Mouse (Mus musculus) thymus, adult 2 months (tissue): ENCODE data around the gene Proca1.

Source experiments
- CTCF ChIP-seq: fragments of 200-500 bp; IDR thresholded peaks from 2 replicates; pipeline ENCODE4 v1.5.1; 2012; ENCODE audit warnings: mild to moderate bottlenecking, control low read depth, low read length, moderate library complexity, borderline replicate concordance; ENCODE audit not compliant: control insufficient read depth, poor library complexity, insufficient read depth; ENCODE audit errors: extremely low read depth
- POLR2A ChIP-seq: fragments of 200-500 bp; IDR thresholded peaks from 2 replicates; pipeline ENCODE4 v1.6.1; 2012; ENCODE audit warnings: mild to moderate bottlenecking, low read length, control low read depth, moderate library complexity; ENCODE audit not compliant: control insufficient read depth, poor library complexity, insufficient read depth; ENCODE audit errors: extremely low read depth

DNA sequence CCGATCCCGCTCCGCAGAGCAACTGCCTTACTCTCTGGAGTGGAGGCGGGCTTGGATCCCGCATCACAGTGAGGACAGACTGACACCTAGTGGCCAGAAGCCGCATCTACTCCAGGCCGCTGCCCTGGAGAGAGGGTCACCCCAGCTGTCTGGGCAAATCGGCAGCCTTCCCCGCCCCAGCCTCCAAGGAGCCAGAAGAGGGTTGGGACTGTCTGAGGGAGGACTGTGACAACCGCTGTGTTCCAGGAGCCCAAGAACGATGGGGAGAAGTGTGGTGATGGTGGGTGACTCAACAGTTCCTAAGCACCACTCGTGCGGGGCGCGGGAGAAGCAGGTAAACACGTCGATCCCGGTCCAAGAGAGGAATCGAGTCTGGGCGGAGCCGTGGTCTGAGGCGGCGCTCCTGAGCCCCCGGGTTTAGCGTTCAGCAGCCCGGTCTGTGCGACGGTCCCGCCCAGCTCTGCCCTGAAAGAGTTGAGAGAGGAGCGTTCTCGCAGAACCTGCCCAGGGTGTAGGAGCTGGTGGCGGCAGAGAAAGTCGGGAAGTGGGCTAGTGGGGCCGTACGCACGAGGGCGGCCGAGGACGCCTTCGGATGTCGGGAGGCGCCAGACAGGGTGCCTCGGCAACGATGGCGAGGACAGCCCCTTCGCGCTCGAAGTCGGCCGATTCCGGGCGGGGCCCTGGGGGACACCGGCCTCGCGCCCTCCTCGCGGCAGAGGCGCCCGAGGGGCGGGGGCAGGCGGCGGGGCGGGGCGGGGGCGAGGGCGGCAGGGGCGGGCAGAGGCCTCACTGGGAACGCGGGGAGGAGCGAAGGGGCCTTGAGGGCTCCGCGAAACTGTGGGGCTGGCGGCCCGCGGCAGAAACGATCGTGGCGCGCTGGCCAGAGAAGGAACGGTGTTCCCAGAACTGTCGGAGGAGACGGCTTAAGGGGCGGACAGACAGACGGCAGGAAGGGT is 15.0 kb upstream of the Proca1 start:
- no peak for TF ChIP-seq POLR2A
- peak; percentile 93 for TF ChIP-seq CTCF
